Comparison of ENCODE assay signal across 29 mouse cellular contexts in the genomic region with DNA sequence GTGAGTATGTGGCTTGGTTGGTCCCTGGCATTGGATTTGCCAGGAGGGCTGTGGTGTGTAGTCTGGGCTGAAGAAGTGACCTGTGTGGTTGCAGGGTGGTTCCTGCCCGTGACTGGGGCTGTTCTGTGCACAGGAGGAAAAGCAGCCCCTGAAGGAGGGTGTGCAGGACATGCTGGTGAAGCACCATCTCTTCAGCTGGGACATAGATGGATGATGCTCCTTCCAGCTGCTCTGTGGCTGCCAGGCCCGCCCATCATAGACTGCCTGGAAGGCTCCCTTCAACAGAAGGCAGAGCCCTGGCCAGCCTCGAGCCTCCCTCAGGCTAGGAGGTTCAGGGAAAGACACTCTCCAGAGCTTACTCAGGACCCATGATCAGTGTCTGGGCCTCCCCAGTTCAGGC. TPM values are rescaled to one million over a fixed set of nuclear protein-coding genes. Genes with fewer than 3 reads are reported as not detected.
A peak's percentile ranks its signal among the peaks of the same experiment; 100 is the strongest.
DNase-seq lines count a peak whose midpoint lies in the region; ATAC-seq and TF ChIP-seq lines count a peak whose summit lies in the region.
"Had no signal": no experiment of that assay in that cellular context is flagged by ENCODE, and none has a peak within 500 bp of the region (broad histone marks: within the 10 kb centered on the region; RNA-seq: fewer than 3 reads in every experiment).

No protein-coding gene starts in this region.

- no peak overlapping the region for H3K9ac ChIP-seq in intestine, embryonic 14.5 days (ENCODE audit: low read length)
- H3K9ac ChIP-seq in intestine, embryonic 16.5 days (ENCODE audit: low read depth, low read length) = no peak overlapping the region
- no peak overlapping the region for H3K9ac ChIP-seq in stomach, postnatal 0 days (ENCODE audit: low read length)
- H3K9ac ChIP-seq: embryonic facial prominence, embryonic 13.5 days; forebrain, embryonic 12.5 days; forebrain, embryonic 15.5 days; heart, embryonic 12.5 days; heart, embryonic 15.5 days; hindbrain, embryonic 14.5 days had no signal

- 27% methylated on average over 3 of the region's 3 CpGs for WGBS in intestine, embryonic 14.5 days
- 53% methylated on average over 3 of the region's 3 CpGs for WGBS in intestine, embryonic 16.5 days
- WGBS in stomach, postnatal 0 days = 47% methylated on average over 3 of the region's 3 CpGs

- no peak overlapping the region for H3K27ac ChIP-seq in intestine, embryonic 14.5 days (ENCODE audit: low read depth)
- no peak overlapping the region for H3K27ac ChIP-seq in intestine, embryonic 16.5 days (ENCODE audit: low read length)
- no peak overlapping the region for H3K27ac ChIP-seq in stomach, postnatal 0 days (replicated peaks)
- H3K27ac ChIP-seq: embryonic facial prominence, embryonic 10.5 days; embryonic facial prominence, embryonic 13.5 days; forebrain, embryonic 12.5 days; forebrain, embryonic 15.5 days; heart, embryonic 15.5 days; hindbrain, embryonic 14.5 days had no signal

- peak; percentile 4 for DNase-seq in CD4-positive, CD25-positive, alpha-beta regulatory T cell, adult 2 months (ENCODE audit: low read depth, low spot score)
- peak; percentile 49 for DNase-seq in intestine, embryonic 14.5 days (ENCODE audit: low spot score)
- peak; percentile 13 for DNase-seq in stomach, postnatal 0 days (ENCODE audit: low spot score)
- no peak for DNase-seq in yolk sac, embryonic 10.5 days (ENCODE audit: low spot score)
- DNase-seq: adrenal gland, adult 8-10 months; adrenal gland, postnatal 25 days; cerebellum, adult 11-12 months; cerebellum, adult 8-10 months; cerebellum, postnatal 10 days; cerebellum, postnatal 36 days; embryo, embryonic 11 days; gastrocnemius, postnatal 10 days; heart, adult 18-20 months; heart, postnatal 10 days; heart, postnatal 4 days had no signal

- no peaks in the 10 kb centered on the region for H3K4me1 ChIP-seq in intestine, embryonic 14.5 days (replicated peaks; ENCODE audit: control insufficient read depth, insufficient read depth, low read length)
- H3K4me1 ChIP-seq in intestine, embryonic 16.5 days (ENCODE audit: control insufficient read depth, insufficient read depth, low read length) = no peaks in the 10 kb centered on the region
- peaks cover 63% of the 10 kb centered on the region for H3K4me1 ChIP-seq in megakaryocyte, embryonic 14.5 days
- H3K4me1 ChIP-seq in stomach, postnatal 0 days (replicated peaks; ENCODE audit: control insufficient read depth, insufficient read depth) = no peaks in the 10 kb centered on the region
- H3K4me1 ChIP-seq: embryonic facial prominence, embryonic 13.5 days; forebrain, embryonic 12.5 days; forebrain, embryonic 15.5 days; heart, embryonic 12.5 days; heart, embryonic 15.5 days had no signal

- H3K4me3 ChIP-seq in intestine, embryonic 14.5 days (ENCODE audit: low read depth, low read length) = no peak overlapping the region
- H3K4me3 ChIP-seq in intestine, embryonic 16.5 days (ENCODE audit: low read length) = no peak overlapping the region
- H3K4me3 ChIP-seq in megakaryocyte, embryonic 14.5 days (replicated peaks) = peak overlapping the region; percentile 11
- no peak overlapping the region for H3K4me3 ChIP-seq in stomach, postnatal 0 days (ENCODE audit: low read depth, low read length)
- H3K4me3 ChIP-seq: embryonic facial prominence, embryonic 10.5 days; embryonic facial prominence, embryonic 13.5 days; erythroblast, embryonic 14.5 days; forebrain, embryonic 12.5 days; forebrain, embryonic 15.5 days; heart, embryonic 12.5 days; heart, embryonic 15.5 days had no signal

- no peak for TF ChIP-seq CTCF in stomach, postnatal 0 days (IDR thresholded peaks at IDR 0.05; ENCODE audit: low read depth)

- H3K9me3 ChIP-seq in intestine, embryonic 14.5 days (ENCODE audit: control insufficient read depth, low read length) = no peaks in the 10 kb centered on the region
- H3K9me3 ChIP-seq in intestine, embryonic 16.5 days (ENCODE audit: control insufficient read depth, low read length) = no peaks in the 10 kb centered on the region
- H3K9me3 ChIP-seq in megakaryocyte, embryonic 14.5 days = no peaks in the 10 kb centered on the region
- no peaks in the 10 kb centered on the region for H3K9me3 ChIP-seq in stomach, postnatal 0 days (ENCODE audit: control insufficient read depth, low read length)
- H3K9me3 ChIP-seq: embryonic facial prominence, embryonic 10.5 days; embryonic facial prominence, embryonic 13.5 days; forebrain, embryonic 12.5 days; forebrain, embryonic 15.5 days; heart, embryonic 12.5 days; heart, embryonic 15.5 days had no signal

- no peak for ATAC-seq in CD4-positive, CD25-positive, alpha-beta regulatory T cell, adult 4 months
- ATAC-seq in intestine, embryonic 14.5 days (replicated peaks; ENCODE audit: low FRiP score, low TSS enrichment, low read depth) = no peak
- no peak; the same call in 1 of the 2 replicates for ATAC-seq in intestine, embryonic 16.5 days
- ATAC-seq in megakaryocyte, adult 5-6 weeks (ENCODE audit: poor library complexity, severe bottlenecking) = no peak
- no peak for ATAC-seq in stomach, postnatal 0 days (ENCODE audit: low FRiP score, low TSS enrichment)
- ATAC-seq: activated CD4-positive, CD25-positive, alpha-beta regulatory T cell, adult 4 months; forebrain, embryonic 15.5 days; hindbrain, postnatal 0 days had no signal

- peaks cover 57% of the 10 kb centered on the region for H3K36me3 ChIP-seq in intestine, embryonic 14.5 days (ENCODE audit: control insufficient read depth, insufficient read depth, low read length)
- peaks cover 21% of the 10 kb centered on the region; the same call in 1 of the 2 replicates for H3K36me3 ChIP-seq in intestine, embryonic 16.5 days (ENCODE audit: control insufficient read depth, insufficient read depth, low read length)
- H3K36me3 ChIP-seq in megakaryocyte, embryonic 14.5 days (replicated peaks; ENCODE audit: low read length) = peaks cover 100% of the 10 kb centered on the region
- H3K36me3 ChIP-seq in stomach, postnatal 0 days (ENCODE audit: control insufficient read depth, insufficient read depth, low read length) = peaks cover 54% of the 10 kb centered on the region

- no peaks in the 10 kb centered on the region for H3K27me3 ChIP-seq in intestine, embryonic 14.5 days (replicated peaks; ENCODE audit: control insufficient read depth, insufficient read depth, low read length)
- no peaks in the 10 kb centered on the region for H3K27me3 ChIP-seq in intestine, embryonic 16.5 days (replicated peaks; ENCODE audit: control insufficient read depth, insufficient read depth, low read length)
- H3K27me3 ChIP-seq in megakaryocyte, embryonic 14.5 days (replicated peaks) = no peaks in the 10 kb centered on the region
- no peaks in the 10 kb centered on the region for H3K27me3 ChIP-seq in stomach, postnatal 0 days (ENCODE audit: control insufficient read depth, insufficient read depth, low read length)
- H3K27me3 ChIP-seq: embryonic facial prominence, embryonic 13.5 days; forebrain, embryonic 12.5 days; forebrain, embryonic 15.5 days; heart, embryonic 12.5 days; heart, embryonic 15.5 days had no signal

- no peak for TF ChIP-seq EP300 in stomach, postnatal 0 days (optimal IDR thresholded peaks at IDR 0.05)

- H3K4me2 ChIP-seq in intestine, embryonic 14.5 days (ENCODE audit: low read length) = no peak overlapping the region
- H3K4me2 ChIP-seq in intestine, embryonic 16.5 days (ENCODE audit: low read depth, low read length) = no peak overlapping the region
- no peak overlapping the region for H3K4me2 ChIP-seq in stomach, postnatal 0 days (replicated peaks; ENCODE audit: low read depth)
- H3K4me2 ChIP-seq: embryonic facial prominence, embryonic 13.5 days; forebrain, embryonic 12.5 days; forebrain, embryonic 15.5 days; heart, embryonic 12.5 days; heart, embryonic 15.5 days; hindbrain, embryonic 14.5 days had no signal

RNA-seq across cellular contexts. Expression of a gene that starts 34.0 kb away (rescaled TPM):
- polyA plus RNA-seq in CD4-positive, CD25-positive, alpha-beta regulatory T cell, adult 4 months (2017; shearing (Covaris generic)) = 1 to 10 TPM; 3.2 to 7.6 TPM
- 22.1 and 26.4 TPM in 2 replicates for polyA plus RNA-seq in intestine, embryonic 14.5 days (2014; fragmentation: Nextera tagmentation; extraction: Ambion mirVana)
- 30.9 and 33.9 TPM in 2 replicates for polyA plus RNA-seq in intestine, embryonic 16.5 days (2015; fragmentation: Nextera tagmentation; extraction: Ambion mirVana)
- 4.3 and 8.5 TPM in 2 replicates for polyA plus RNA-seq in megakaryocyte, embryonic 14.5 days (2012; ENCODE audit: insufficient read depth, low replicate concordance)
- 3.4 and 5.9 TPM in 2 replicates for total RNA-seq in megakaryocyte, adult 5-6 weeks (2015)
- 20.0 and 20.7 TPM in 2 replicates for total RNA-seq in megakaryocyte, adult 5-6 weeks (2017)
- 44.8 and 49.4 TPM in 2 replicates for polyA plus RNA-seq in stomach, postnatal 0 days (2015; fragmentation: Nextera tagmentation; extraction: Ambion mirVana)
